Mouse (Mus musculus) midbrain, embryonic 13.5 days (tissue): ENCODE results near the gene Rnf144b. TPM values are rescaled to one million over a fixed set of nuclear protein-coding genes. Genes with fewer than 3 reads are reported as not detected.
A peak's percentile ranks its signal among the peaks of the same experiment; 100 is the strongest.

Source experiments
- ATAC-seq: fragments of 200-750 bp; cut with Nextera tagmentation; 2 replicates; pipeline ENCODE4 v1.8.0; 2017; ENCODE audit warnings: mild to moderate bottlenecking, moderate TSS enrichment, moderate library complexity
- H3K27ac ChIP-seq: fragments of 300-500 bp; sonication (generic); 2 replicates; pipeline ENCODE4 v1.5.1; 2015; ENCODE audit warnings: inconsistent platforms, mild to moderate bottlenecking, moderate library complexity
- H3K27me3 ChIP-seq: fragments of 300-500 bp; sonication (generic); 2 replicates; pipeline ENCODE4 v1.6.1; 2015; ENCODE audit warnings: mild to moderate bottlenecking, inconsistent platforms
- H3K36me3 ChIP-seq: fragments of 300-500 bp; sonication (generic); 2 replicates; pipeline ENCODE4 v1.6.1; 2015; ENCODE audit warnings: mild to moderate bottlenecking, inconsistent platforms
- H3K4me1 ChIP-seq: fragments of 300-500 bp; sonication (generic); replicated peaks from 2 replicates; pipeline ENCODE4 v1.6.1; 2015; ENCODE audit warnings: inconsistent platforms
- H3K4me2 ChIP-seq: fragments of 300-500 bp; sonication (generic); replicated peaks from 2 replicates; pipeline ENCODE4 v1.6.1; 2015; ENCODE audit warnings: moderate library complexity, mild to moderate bottlenecking, inconsistent platforms
- H3K4me3 ChIP-seq: fragments of 300-500 bp; sonication (generic); replicated peaks from 2 replicates; pipeline ENCODE4 v1.5.1; 2015; ENCODE audit warnings: mild to moderate bottlenecking, inconsistent platforms
- H3K9ac ChIP-seq: fragments of 300-500 bp; sonication (generic); replicated peaks from 2 replicates; pipeline ENCODE4 v1.6.1; 2015; ENCODE audit warnings: mild to moderate bottlenecking, inconsistent platforms
- H3K9me3 ChIP-seq: fragments of 300-500 bp; sonication (generic); 2 replicates; pipeline ENCODE4 v1.6.1; 2016; ENCODE audit warnings: mild to moderate bottlenecking, inconsistent platforms
- WGBS: fragments of 180-500 bp; shearing (Covaris S2); methylation state at CpG from one replicate; pipeline ENCODE4 v1.1.7; 2015; 5-methylcytosine and 5-hydroxymethylcytosine counted together
- polyA plus RNA-seq: library from polyadenylated mRNA; unstranded; fragments of >200 nt; fragmentation: Nextera tagmentation; extraction: Ambion mirVana; gene quantifications from 2 replicates; pipeline ENCODE4 v1.2.1, GENCODE M21; 2015

Rnf144b gene
- polyA plus RNA-seq, result 0.48 and 0.59 TPM in 2 replicates

GRCm38 (mm10) chr13:47122537-47123430 lies at the start of gene Rnf144b:
TSS of gene Rnf144b (plus strand) at chr13:47122656.
- Histone ChIP-seq H3K4me2 (peak within 1 kb of the TSS; percentile 99), H3K9ac (peak within 1 kb of the TSS; percentile 69), H3K27ac (no peak within 1 kb of the TSS), H3K36me3 (no peaks in the 10 kb centered on the region), H3K27me3 (peaks cover 44% of the 10 kb centered on the region), H3K9me3 (no peaks in the 10 kb centered on the region), H3K4me1 (peaks cover 14% of the 10 kb centered on the region), H3K4me3 (peak within 1 kb of the TSS; percentile 58)
- 2% methylated on average over 55 of the region's 55 CpGs for WGBS
- ATAC-seq, result peak; percentile 62

- WGBS, result 85% methylated on average over 5 of the region's 5 CpGs
- Histone ChIP-seq H3K4me3 (no peak overlapping the region), H3K27ac (no peak overlapping the region), H3K4me2 (no peak overlapping the region), H3K27me3 (no peaks in the 10 kb centered on the region), H3K36me3 (peaks cover 94% of the 10 kb centered on the region), H3K9ac (no peak overlapping the region), H3K4me1 (no peaks in the 10 kb centered on the region), H3K9me3 (0 out of 2 replicates have a peak, but pooled peaks cover 4% of the 10 kb centered on the region)
- no peak for ATAC-seq
These were observed 46.3 kb upstream of the Rnf144b start for GRCm38 (mm10) chr13:47076156-47076555.

GRCm38 (mm10) chr13:47077367-47077766 lies 45.1 kb upstream of the Rnf144b start:
- H3K4me1 ChIP-seq, result no peaks in the 10 kb centered on the region
- no peak overlapping the region for H3K27ac ChIP-seq
- H3K4me3 ChIP-seq, result no peak overlapping the region
- 0 out of 2 replicates have a peak, but pooled peaks cover 5% of the 10 kb centered on the region for H3K9me3 ChIP-seq
- H3K9ac ChIP-seq, result no peak overlapping the region
- no peaks in the 10 kb centered on the region for H3K27me3 ChIP-seq
- H3K4me2 ChIP-seq, result no peak overlapping the region
- ATAC-seq, result no peak
- H3K36me3 ChIP-seq, result peaks cover 95% of the 10 kb centered on the region

- peaks cover 90% of the 10 kb centered on the region for H3K36me3 ChIP-seq
- ATAC-seq, result no peak
- 72% methylated on average over 5 of the region's 5 CpGs for WGBS
These were observed 43.7 kb upstream of the Rnf144b start for GRCm38 (mm10) chr13:47078799-47079198.

GRCm38 (mm10) chr13:47080905-47081505 lies 41.5 kb upstream of the Rnf144b start:
- H3K27me3 ChIP-seq, result no peaks in the 10 kb centered on the region
- 0 out of 2 replicates have a peak, but pooled peaks cover 5% of the 10 kb centered on the region for H3K9me3 ChIP-seq
- WGBS, result 89% methylated on average over 4 of the region's 4 CpGs
- H3K4me2 ChIP-seq, result no peak overlapping the region
- ATAC-seq, result no peak
- H3K36me3 ChIP-seq, result peaks cover 77% of the 10 kb centered on the region
- H3K27ac ChIP-seq, result no peak overlapping the region
- no peaks in the 10 kb centered on the region for H3K4me1 ChIP-seq
- H3K9ac ChIP-seq, result no peak overlapping the region
- no peak overlapping the region for H3K4me3 ChIP-seq

More at GRCm38 (mm10) chr13:47078799-47079198, 43.7 kb upstream of the Rnf144b start:
- Histone ChIP-seq H3K4me1 (no peaks in the 10 kb centered on the region), H3K27me3 (no peaks in the 10 kb centered on the region), H3K9ac (no peak overlapping the region), H3K4me3 (no peak overlapping the region), H3K9me3 (0 out of 2 replicates have a peak, but pooled peaks cover 5% of the 10 kb centered on the region), H3K4me2 (no peak overlapping the region), H3K27ac (no peak overlapping the region)

GRCm38 (mm10) chr13:47088433-47088832 lies 34.0 kb upstream of the Rnf144b start:
- Histone ChIP-seq H3K27ac (no peak overlapping the region), H3K9ac (no peak overlapping the region), H3K9me3 (no peaks in the 10 kb centered on the region), H3K4me1 (no peaks in the 10 kb centered on the region), H3K4me2 (no peak overlapping the region), H3K27me3 (no peaks in the 10 kb centered on the region), H3K36me3 (peaks cover 41% of the 10 kb centered on the region), H3K4me3 (no peak overlapping the region)
- ATAC-seq, result no peak
- 98% methylated on average over 1 of the region's 1 CpGs for WGBS

- ATAC-seq, result no peak
- Histone ChIP-seq H3K9ac (no peak overlapping the region), H3K4me2 (no peak overlapping the region), H3K4me1 (no peaks in the 10 kb centered on the region), H3K9me3 (no peaks in the 10 kb centered on the region), H3K27ac (no peak overlapping the region), H3K4me3 (no peak overlapping the region), H3K36me3 (peaks cover 48% of the 10 kb centered on the region), H3K27me3 (no peaks in the 10 kb centered on the region)
- 95% methylated on average over 2 of the region's 2 CpGs for WGBS
These were observed 33.2 kb upstream of the Rnf144b start for GRCm38 (mm10) chr13:47089271-47089670.

- 96% methylated on average over 2 of the region's 2 CpGs for WGBS
- peaks cover 49% of the 10 kb centered on the region for H3K36me3 ChIP-seq
These were observed 28.7 kb upstream of the Rnf144b start for GRCm38 (mm10) chr13:47093791-47094190.

GRCm38 (mm10) chr13:47096591-47096990 lies 25.9 kb upstream of the Rnf144b start:
- no peak for ATAC-seq
- Histone ChIP-seq H3K27ac (no peak overlapping the region), H3K27me3 (no peaks in the 10 kb centered on the region), H3K4me2 (no peak overlapping the region), H3K9me3 (no peaks in the 10 kb centered on the region), H3K36me3 (peaks cover 46% of the 10 kb centered on the region), H3K4me1 (no peaks in the 10 kb centered on the region), H3K4me3 (no peak overlapping the region), H3K9ac (no peak overlapping the region)
- 93% methylated on average over 2 of the region's 2 CpGs for WGBS

More at GRCm38 (mm10) chr13:47093791-47094190, 28.7 kb upstream of the Rnf144b start:
- Histone ChIP-seq H3K9ac (no peak overlapping the region), H3K27me3 (no peaks in the 10 kb centered on the region), H3K9me3 (no peaks in the 10 kb centered on the region), H3K4me2 (no peak overlapping the region), H3K27ac (no peak overlapping the region), H3K4me3 (no peak overlapping the region), H3K4me1 (no peaks in the 10 kb centered on the region)
- ATAC-seq, result no peak

- 89% methylated on average over 7 of the region's 7 CpGs for WGBS
- ATAC-seq, result no peak
- no peak overlapping the region for H3K4me3 ChIP-seq
These were observed 23.2 kb upstream of the Rnf144b start for GRCm38 (mm10) chr13:47099265-47099664.

GRCm38 (mm10) chr13:47100587-47100986 lies 21.9 kb upstream of the Rnf144b start:
- Histone ChIP-seq H3K27ac (no peak overlapping the region), H3K9me3 (no peaks in the 10 kb centered on the region), H3K27me3 (no peaks in the 10 kb centered on the region), H3K4me2 (no peak overlapping the region), H3K36me3 (peaks cover 26% of the 10 kb centered on the region), H3K4me3 (no peak overlapping the region), H3K9ac (no peak overlapping the region), H3K4me1 (peaks cover 21% of the 10 kb centered on the region)
- ATAC-seq, result no peak
- 86% methylated on average over 2 of the region's 2 CpGs for WGBS

More at GRCm38 (mm10) chr13:47099265-47099664, 23.2 kb upstream of the Rnf144b start:
- no peak overlapping the region for H3K27ac ChIP-seq
- no peaks in the 10 kb centered on the region for H3K27me3 ChIP-seq
- H3K4me2 ChIP-seq, result no peak overlapping the region
- H3K36me3 ChIP-seq, result peaks cover 34% of the 10 kb centered on the region
- no peak overlapping the region for H3K9ac ChIP-seq
- peaks cover 15% of the 10 kb centered on the region for H3K4me1 ChIP-seq
- H3K9me3 ChIP-seq, result no peaks in the 10 kb centered on the region

- Histone ChIP-seq H3K27ac (no peak overlapping the region), H3K9ac (peak overlapping the region; percentile 46; the same call in 1 of the 2 replicates), H3K4me3 (peak overlapping the region; percentile 98), H3K4me1 (peaks cover 29% of the 10 kb centered on the region), H3K36me3 (peaks cover 9% of the 10 kb centered on the region), H3K9me3 (no peaks in the 10 kb centered on the region), H3K27me3 (no peaks in the 10 kb centered on the region), H3K4me2 (peak overlapping the region; percentile 84)
- WGBS, result 16% methylated on average over 2 of the region's 2 CpGs
- ATAC-seq, result no peak
These were observed 18.3 kb upstream of the Rnf144b start for GRCm38 (mm10) chr13:47104146-47104545.
